Mouse (Mus musculus): ENCODE data around the gene Wdr93. TPM values are rescaled to one million over a fixed set of nuclear protein-coding genes. Genes with fewer than 3 reads are reported as not detected.
"Not testable (repeated sequence)": the region's sequence is repeated elsewhere in the genome, so short reads cannot be mapped to it uniquely, and the experiment has no call there.

The Wdr93 gene
- polyA plus RNA-seq, 2 experiments from 2014 or later, result 0.28 TPM; not detected in 1

DNA sequence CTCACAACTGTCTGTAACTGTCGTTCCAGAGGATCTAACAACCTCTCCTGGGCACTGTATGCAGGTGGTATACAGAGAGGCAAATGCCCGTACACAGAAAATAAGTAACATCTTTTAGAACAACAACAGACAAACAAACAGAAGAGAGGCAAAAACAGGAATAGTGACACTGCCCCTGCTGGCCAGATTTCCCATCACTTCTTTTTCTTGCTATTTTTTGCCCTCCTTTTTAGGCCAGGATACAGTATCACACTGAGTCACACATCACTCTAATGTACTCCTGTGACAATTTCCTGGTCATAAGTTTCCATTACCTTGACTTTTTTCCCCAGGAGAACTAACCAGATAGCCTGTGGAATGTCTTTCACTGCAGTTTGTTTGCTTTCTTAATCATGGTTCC lies 13.4 kb downstream of the Wdr93 start:
- ATAC-seq, result no peak

DNA sequence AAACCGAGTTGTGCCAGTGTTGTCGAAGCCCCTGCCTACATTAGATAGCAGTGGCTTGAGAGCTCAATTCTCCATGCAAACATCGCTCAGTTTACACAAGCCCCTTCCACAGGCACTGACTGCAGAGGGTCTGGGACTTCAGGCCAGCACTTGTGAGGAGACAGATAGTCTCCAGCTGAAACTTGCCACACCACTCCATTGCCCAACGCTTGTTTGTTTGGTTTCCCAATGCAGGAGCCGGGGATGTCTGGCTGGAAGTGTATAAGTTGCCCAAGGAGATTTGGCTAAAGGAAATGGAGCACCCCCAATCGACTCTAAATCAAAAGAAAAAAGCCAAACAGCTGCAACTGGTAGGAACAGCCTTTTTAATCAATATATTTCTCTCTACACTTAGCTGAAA lies 15.2 kb downstream of the Wdr93 start:
- ATAC-seq, result no peak

DNA sequence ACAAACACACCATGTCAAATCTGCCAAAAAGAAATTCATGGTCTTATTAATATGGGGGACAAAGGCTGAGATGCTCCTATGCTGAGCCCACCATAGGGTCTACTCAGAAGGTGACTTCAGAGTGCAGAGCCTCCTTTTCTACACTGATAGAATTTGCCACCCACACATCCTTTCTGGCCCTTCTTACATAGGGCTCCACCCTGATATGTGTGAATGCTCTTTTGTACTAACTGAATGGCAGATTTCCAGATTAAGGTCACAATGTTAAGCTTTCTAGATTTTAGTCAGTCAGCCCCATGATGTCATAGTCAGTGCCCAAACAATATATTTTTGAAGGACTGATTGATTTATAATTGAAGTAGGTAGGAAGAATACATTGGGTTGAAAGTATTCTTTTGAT lies 16.8 kb downstream of the Wdr93 start:
- ATAC-seq, result peak; percentile 84

DNA sequence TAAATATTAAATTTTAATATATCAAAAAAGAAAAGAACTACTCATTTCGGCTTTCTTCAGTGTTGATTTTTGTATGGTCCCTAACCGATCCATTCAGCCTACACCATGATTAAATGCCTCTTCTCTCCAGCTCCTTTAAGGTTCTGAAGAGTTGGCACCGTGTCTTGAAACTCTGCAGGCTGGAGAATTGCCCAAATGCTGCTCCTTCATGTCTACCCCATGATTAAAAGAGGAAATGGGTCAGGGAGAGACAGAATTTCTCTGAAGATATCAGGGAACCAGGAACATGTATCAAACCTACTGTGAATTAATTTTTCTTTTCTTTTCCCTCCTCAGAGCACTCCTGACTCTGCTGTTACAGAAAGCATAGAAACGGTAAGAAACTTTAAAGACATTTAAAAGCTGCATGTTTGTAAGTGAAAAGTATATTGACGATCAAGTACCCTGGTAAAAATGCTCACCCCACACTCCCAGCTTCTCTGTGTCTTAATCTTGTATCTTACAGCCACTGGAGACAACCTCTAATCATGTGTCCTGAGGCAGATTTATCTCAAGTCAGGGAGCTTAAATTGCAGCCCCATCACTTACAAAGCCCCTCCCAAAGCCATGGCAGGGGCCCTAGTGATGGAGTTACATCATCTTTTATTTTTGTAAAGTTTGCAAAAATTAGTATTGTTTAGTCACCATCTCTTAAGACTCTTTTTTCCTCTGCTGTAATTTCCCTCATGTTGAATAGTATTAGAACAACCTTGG lies 18.3 kb downstream of the Wdr93 start:
- no peak for ATAC-seq

DNA sequence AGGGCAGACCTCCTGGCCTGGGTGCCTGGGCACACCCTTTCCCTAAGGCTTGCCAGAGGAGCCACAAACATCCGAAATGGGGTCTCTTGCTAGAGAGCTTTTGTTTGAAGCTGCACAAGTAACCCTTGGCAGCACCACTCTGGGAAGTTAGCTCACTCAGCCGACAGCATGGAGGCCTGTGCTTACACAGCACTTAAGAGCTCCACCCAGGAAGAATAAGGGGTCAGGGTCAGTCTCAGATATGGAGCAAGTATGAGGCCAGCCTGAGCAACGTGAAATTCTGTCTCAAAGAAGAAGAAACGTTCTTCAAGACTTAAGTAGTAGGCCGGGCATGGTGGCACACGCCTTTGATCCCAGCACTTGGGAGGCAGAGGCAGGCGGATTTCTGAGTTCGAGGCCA lies 19.1 kb downstream of the Wdr93 start:
- ATAC-seq, result no peak

DNA sequence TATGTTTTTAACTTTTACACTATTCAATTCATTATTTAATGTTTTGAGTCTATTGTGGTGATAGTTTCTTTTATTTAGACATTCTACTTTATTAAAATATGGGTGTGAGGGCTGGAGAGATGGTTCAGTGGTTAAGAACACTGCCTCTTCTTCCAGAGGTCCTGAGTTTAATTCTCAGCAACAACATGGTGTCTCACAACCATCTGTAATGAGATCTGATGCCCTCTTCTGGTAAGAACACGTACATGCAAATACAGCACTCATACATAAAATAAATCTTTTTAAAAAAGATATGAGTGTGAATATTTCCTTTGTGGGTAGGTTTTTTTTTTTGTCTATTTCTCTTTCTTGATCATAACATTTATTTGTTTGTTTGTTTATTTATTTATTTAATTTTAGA lies 23.0 kb downstream of the Wdr93 start:
- no peak for ATAC-seq

DNA sequence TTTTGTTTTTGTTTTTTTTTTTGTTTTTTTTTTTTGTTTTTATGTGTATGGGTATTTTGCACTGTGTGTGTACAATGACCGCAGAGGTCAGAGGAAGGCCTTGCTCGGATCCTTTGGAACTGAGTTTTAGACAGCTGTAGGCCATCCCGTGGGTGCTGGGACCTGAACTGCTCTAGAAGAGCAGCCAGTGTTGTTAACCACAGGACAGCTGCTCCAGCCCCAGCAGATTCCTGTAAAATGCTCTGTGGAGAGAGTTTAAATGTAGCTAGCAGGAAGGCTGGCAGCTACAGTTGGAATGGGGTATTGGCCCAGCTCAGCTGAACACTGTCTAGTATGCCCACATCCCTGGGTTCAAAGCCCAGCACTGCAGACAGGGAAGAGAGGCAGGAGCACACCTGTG lies 26.7 kb downstream of the Wdr93 start:
- no peak for ATAC-seq

DNA sequence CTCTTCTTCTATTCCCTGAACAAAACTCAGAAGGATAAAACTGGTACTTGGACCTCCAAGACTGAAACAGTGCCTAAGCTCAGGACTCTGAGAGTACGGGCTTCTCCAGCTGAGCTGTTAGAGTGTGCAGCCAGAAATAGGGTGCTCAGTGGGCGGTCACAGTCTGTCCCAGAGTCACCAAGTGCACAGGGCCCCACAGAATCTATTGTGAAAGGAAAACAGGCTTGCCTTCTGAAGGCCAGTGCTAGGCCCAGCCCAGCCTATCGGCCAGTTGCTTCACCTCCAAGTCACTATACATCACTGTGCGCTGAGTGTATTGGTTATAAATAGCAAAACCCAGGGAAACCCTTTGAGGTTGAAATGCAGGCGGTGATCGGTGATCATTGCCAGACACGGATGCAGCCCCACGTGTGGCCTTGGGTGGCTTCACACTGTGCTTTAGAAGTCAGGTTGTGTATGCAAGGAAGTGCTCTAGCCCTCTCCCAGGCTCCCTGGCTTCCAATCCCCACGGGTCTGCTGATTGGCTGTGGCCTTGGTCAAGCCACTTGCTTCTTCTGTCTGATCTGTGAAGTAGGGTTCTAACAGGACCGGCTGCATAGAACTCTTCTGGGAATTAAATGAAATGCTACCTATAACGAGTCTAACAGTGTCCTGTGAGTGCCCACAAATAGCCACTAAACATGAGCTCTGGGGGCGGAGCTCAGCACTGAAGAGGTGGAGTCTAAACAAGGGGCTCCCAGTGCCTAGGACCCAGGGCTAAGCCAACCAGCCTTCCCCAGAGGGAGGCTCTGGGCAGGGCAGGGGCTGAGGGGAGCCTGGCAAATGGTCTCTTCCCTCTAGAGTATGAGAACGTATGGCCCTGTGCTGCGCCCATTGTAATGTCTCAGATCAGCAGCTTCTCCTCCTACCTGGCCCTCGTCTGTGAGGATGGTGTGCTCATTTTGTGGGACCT lies 28.9 kb downstream of the Wdr93 start:
- ATAC-seq, result no peak

DNA sequence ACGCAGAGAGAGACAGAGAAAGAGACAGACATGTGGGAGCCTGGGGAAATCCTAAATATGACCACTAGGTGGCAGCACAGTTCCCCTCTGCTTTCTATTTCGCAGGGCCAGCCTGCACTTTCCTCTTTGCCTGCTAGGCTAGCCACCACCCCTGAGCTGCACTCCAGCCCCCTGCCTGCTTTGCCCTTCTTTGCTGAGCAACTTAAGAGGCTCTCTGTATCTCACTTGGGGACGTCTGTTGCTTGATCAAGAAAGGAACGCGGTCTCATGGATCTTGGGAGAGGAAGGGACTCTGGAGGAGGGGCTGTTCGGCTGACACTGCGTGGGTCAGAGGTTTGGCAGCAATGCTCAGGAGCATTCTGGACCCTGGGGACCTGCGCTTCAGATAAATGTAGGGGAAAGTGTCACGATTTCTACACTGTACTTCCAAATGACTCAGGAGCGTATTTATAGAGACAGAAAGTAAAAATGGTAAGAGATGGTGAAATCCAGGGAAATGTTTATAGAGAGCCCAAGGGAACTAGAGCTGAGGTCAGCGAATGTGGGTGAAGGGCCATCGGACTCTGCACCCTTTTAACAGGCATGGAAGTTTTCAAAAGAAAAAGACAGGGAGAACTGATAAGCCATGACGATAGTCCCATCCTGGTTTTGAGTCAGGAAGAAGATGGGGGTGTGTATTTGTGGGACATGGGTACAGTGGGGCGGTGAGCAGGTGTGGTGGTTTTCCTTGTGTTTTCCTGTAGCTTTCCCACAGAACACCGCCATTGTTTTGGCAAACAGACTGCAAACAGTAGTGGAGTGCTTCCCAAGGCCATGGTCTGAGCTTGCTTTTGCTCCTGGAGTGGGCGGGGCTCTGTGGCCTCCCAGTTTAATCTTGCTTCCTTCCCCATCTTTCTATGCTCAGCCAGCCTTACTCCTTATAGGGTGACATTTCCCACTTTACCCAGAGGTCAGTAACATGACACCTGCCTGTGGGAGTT lies 38.0 kb downstream of the Wdr93 start:
- ATAC-seq, result peak; percentile 78

DNA sequence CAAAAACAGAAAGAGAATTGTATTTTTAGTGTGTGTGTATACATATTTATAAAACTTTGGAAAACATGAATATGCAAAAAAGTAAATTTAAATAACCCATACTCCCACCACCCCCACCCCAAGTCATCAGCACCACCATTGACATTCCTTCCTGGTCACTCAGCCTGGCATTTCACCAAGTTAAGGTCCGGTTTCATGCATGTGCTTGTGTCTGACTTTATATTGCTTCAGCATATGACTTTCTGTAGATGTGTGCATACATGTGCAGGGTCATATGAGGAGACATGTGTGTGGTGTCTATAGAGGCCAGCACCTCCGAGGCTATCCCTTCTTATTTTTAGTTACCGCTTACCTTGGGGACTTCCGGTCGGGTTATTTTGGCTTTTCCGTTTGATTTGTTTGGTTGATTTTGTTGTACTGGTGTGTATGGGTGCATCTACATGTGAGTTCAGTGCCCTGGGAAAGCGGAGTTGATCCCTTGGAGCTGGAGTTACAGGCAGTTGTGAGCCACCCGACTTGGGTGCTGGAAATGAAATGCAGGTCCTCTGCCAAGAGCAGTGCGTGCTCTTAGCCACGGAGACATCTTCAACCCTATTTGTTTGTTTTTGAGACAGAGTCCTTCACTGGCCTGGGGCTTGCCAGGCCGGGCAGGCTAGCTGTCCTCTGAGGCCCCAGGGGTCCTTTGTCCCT lies 39.0 kb downstream of the Wdr93 start:
- ATAC-seq, result no peak

DNA sequence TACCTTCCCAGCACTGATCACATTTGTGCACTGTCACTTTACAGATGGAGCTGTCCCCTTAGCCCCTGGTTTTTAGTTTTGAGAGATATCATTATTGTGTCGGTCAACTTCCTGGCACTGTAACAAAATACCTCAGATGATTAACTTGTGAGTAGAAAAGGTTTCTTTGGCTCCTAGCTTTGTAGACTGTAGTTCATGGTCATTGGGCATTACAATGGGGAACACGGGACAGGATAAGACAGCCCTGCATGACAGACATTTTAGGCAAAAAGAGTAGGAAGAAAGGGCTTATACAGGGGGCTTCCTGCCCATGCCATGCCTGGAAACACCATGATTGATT lies 39.5 kb downstream of the Wdr93 start:
- ATAC-seq, result no peak

DNA sequence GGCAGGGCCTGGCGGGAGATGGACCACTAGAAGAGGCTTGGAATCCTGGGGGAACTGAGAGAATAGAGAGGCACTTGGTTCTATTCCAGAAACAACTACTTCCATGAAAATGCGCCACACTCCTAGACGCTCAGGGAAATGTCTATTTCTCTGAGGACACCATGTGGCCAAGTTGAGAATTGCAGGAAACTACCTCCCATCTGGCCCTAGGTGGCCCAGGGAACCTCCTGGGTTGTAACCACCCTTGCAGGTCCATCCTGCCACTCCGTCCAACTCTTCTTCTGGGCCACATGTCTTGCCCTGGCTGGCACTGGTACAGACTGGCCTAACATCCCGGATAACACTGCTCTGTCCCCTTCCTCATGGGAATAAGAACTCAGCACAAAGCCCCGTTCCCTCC lies 43.3 kb downstream of the Wdr93 start:
- ATAC-seq, result peak; percentile 60

DNA sequence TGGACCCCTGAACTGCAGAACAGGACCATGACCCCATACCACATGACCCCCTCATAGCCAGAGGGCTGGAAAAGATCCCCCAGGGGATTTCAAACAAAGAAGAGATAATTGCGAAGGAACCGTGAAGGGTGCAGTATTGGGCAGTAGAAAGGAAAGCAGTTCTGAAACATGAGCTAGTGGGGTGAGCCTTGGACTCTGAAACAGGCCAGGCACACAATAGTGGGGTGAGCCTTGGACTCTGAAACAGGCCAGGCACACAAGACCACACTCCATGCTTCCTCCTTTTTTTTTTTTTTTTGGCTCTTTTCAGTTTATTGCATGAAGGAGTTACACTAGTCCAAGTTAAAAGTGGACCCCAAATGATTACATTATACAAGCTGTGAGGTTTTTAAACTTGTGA lies 46.8 kb downstream of the Wdr93 start:
- ATAC-seq, result not testable (repeated sequence)

DNA sequence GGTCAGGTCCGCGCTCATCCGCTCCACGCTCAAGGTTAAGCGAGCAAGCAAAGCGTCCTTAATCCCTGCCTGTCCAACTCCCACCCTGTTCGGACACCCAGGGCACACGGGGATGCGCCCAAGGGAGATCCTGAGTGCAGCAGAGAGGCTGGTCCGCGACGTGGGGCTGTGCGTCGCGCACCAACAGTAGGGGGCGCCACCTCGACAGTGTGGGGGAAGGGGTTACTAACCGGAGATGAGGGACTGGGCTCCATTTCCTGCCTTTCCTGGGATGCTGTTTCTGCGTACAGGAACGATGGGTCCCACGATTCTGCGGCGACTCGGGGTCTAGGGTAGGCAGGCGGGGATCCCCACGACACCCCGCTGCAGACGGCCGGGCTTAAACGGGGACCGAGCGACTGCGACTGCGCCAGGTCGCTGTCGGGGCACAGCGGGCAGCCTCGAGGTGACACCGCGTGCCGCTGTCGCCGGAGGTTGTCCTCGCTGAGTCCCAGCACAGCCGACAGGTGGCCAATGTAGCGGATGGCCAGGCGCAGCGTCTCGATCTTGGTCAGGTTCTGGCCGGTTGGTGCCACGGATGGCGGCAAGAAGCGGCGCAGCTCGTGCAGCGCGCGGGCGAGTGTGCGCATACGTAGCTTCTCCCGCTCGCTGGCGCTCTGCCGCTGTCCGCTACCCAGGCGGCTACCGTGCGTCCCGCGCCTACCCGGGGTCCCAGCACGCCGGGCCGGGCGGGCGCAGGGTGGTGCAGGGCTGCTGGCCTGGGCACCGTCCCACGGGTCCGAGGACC lies 49.9 kb downstream of the Wdr93 start:
- ATAC-seq, result no peak

DNA sequence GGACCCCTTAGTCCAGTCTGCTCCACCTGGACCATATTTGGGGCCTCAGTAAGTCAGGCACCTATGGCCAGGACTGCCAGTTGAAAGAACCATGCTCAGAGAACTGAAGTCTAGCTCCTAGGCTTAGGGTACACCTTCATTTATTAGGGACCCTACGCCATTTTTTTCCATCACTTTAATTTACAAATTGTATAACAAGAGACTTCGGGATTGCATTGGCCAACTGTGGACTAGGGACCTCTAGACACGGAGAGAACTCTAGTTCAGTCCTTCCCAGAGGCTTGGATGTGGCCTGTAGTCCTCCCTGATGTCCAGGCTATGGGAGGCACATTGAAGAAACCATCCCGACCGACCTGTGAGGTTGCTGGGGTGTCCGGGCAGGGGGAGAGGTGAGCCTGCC lies 50.7 kb downstream of the Wdr93 start, which contains the start of gene Mesp1:
Gene Mesp1, minus strand, starts transcription at position 101 of the 400 bp plus-strand sequence.
- no peak for ATAC-seq

DNA sequence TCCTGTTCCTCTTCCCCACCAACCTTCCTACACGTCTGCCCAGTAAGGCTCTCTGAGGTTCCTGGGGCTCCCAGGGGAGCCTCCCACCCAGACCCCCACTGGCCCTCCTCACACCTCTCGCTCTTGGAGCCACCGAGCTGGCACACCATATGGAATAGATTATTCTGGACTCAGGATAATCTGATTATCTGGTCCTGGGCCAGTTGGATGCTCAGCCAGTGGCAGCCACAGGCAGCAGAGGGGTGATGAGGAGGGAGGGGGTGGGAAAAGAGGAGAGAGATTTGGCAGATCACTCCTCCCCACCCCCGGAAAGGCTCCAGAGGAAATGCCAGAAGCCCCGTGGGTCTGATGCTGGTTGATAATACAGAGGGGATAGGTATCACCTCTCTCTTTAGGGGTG lies 55.6 kb downstream of the Wdr93 start:
- no peak for ATAC-seq

DNA sequence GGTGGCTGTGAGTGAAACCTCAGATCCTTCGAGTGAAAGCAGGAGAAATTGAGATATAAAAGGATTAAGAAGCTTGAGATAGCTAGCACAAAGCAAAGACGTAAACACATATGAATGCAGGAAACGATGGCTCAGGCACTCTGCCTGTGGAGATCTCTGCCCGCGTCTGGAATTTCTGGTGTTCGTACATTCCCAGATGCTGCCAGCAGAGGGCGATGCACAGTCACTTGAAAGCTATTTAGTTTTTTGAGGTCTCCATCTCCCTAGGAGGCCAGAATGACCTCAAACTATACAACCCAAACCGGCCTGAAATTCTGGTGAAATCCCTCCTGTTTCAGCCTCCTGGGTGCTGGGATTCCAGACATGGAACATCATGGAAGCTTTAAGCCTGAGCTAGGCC lies 56.1 kb downstream of the Wdr93 start:
- ATAC-seq, result peak; percentile 64

DNA sequence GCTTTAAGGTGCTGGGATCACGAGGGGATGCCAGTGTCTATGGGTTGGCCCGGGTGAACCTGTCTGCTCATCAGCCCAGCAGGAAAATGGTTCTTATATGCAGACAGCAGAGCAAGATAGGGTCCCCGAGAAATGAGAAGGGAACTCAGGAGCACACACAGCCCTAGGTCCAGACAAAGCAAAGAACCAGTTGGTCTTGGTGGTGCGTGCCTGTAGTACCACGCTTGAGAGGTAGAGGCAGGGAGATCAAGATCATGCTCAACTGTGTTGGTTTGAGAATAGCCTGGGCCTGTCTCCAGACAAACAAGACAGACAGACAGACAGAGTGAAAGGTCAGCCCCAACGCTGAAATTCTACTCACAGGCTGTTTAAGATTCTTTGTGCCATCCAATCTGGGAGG lies 56.5 kb downstream of the Wdr93 start:
- no peak for ATAC-seq

DNA sequence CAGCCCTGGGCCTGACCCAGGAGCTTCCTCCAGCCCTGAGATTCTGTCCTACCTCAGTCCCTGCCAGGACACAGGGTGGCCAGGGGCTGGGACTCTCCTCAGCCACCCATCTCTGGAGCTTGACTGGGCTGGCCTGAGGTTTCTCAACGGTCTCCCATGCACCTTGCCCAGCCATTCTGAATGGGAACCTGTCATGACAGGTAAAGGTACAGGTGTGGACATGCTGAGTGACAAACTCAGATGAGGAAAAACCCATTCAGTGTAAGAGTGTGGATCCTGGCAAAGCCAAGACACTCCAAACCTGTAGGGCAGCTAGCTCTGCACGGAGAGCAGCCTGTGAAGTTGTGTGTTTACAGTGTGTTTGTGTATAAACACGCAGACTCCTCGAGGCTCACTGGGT lies 57.4 kb downstream of the Wdr93 start:
- ATAC-seq, result no peak

DNA sequence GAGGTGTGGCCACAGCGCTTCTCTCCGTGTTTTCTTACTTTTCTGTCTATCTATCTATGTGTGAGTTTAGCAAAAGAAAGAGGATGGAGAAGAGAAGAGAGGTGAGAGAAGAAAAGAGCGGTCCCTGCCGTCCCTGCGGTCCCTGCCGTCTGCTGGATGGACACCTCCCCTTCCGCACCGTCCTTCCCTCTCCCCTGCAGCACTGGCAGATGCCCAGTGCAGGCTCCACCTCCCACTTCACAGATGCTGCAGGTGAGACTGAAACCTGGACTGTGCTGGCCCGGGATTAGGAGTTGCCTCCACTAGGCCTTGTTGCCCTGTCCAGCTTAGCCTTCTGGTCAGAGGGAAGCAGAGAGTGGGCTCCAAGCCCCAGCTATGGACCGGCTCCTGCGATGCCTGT lies 58.4 kb downstream of the Wdr93 start:
- ATAC-seq, result no peak

DNA sequence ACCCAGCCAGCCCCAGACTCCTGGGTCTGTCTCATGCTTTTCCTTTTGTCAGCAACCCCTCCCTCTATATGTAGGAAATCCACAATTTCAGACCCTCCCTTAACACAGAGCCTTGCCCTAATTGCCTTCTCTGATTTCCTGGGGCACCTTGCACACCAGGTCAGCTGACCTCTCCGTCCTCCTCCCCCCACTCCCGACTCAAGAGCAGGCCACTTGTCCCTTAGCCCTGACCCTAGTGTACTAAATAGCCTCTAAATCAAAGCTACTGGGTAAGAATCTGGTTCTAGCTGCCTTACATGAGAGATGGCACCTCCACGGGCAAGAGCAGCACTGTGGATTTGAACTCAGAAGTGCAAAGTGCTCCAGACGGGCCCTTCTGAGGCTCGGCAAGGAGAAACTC lies 59.1 kb downstream of the Wdr93 start:
- no peak for ATAC-seq
